Mouse (Mus musculus): ENCODE measurements around the gene Trpm8. TPM values are rescaled to one million over a fixed set of nuclear protein-coding genes. Genes with fewer than 3 reads are reported as not detected.

Gene Trpm8
- polyA plus RNA-seq, 1 experiment from 2014 or later: not detected

DNA sequence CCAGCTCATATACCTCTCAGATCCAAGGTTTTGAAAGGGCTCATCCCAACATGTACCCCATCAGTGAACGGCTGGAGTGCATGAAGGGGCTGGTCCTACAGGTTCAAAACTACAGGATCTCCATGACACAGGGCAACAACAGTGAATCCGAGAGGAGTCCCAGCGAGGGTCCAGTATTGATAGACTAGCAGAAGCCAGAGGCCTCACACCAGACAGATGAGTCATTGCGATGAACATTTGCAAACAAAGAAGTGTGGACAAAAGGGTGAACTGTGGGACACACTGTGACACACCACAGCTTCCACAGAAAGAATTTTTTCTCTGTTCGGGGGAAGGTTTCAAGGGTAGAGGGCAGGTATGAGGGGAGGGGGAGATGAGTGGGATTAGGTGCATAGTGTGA is 115.9 kb downstream of the Trpm8 start:
- Histone ChIP-seq H3K9ac (ENCODE audit: low read length) (no peak overlapping the region), H3K36me3 (ENCODE audit: control insufficient read depth, insufficient read depth, low read length) (no peaks in the 10 kb centered on the region), H3K4me2 (ENCODE audit: low read depth) (no peak overlapping the region), H3K4me3 (ENCODE audit: low read depth, low read length) (no peak overlapping the region), H3K4me1 (ENCODE audit: control insufficient read depth, insufficient read depth, low read length) (no peaks in the 10 kb centered on the region), H3K9me3 (ENCODE audit: control insufficient read depth, low read length) (no peaks in the 10 kb centered on the region), H3K27me3 (ENCODE audit: control insufficient read depth, insufficient read depth, low read length) (no peaks in the 10 kb centered on the region), H3K27ac (ENCODE audit: low read depth, low read length) (no peak overlapping the region)
- ATAC-seq (ENCODE audit: insufficient read depth, low FRiP score, low TSS enrichment) (no peak), DNase-seq (ENCODE audit: low spot score) (no peak)
- WGBS: 87% methylated on average over 5 of the region's 5 CpGs

DNA sequence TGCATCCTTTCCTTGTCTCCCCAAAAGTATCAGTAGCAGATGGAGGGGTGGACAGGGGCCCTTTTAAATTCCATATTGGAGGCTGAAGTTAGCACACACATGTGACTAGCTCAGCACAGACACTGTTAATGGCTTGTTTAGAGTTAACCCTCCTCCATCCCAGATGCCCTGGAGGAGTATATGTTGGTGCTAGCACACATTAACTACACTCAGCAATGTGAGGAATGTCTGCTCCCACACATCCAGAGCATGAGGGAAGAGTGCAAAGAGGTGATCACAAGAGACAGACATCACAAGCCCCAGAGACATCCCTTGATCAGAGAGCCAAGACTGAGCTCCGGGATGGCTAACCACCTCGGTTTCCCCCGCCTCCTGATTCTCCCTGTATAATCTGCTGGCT is 125.9 kb downstream of the Trpm8 start:
- WGBS: 72% methylated on average over 3 of the region's 3 CpGs
- DNase-seq (ENCODE audit: low spot score) (no peak), ATAC-seq (ENCODE audit: insufficient read depth, low FRiP score, low TSS enrichment) (no peak)
- no peak overlapping the region for H3K27ac ChIP-seq (ENCODE audit: low read depth, low read length)
- no peak overlapping the region for H3K4me3 ChIP-seq (ENCODE audit: low read depth, low read length)
- no peaks in the 10 kb centered on the region for H3K36me3 ChIP-seq (ENCODE audit: control insufficient read depth, insufficient read depth, low read length)
- no peak overlapping the region for H3K4me2 ChIP-seq (ENCODE audit: low read depth)
- H3K9ac ChIP-seq (ENCODE audit: low read length): no peak overlapping the region
- H3K9me3 ChIP-seq (ENCODE audit: control insufficient read depth, low read length): no peaks in the 10 kb centered on the region
- H3K4me1 ChIP-seq (ENCODE audit: control insufficient read depth, insufficient read depth, low read length): no peaks in the 10 kb centered on the region
- H3K27me3 ChIP-seq (ENCODE audit: control insufficient read depth, insufficient read depth, low read length): no peaks in the 10 kb centered on the region

DNA sequence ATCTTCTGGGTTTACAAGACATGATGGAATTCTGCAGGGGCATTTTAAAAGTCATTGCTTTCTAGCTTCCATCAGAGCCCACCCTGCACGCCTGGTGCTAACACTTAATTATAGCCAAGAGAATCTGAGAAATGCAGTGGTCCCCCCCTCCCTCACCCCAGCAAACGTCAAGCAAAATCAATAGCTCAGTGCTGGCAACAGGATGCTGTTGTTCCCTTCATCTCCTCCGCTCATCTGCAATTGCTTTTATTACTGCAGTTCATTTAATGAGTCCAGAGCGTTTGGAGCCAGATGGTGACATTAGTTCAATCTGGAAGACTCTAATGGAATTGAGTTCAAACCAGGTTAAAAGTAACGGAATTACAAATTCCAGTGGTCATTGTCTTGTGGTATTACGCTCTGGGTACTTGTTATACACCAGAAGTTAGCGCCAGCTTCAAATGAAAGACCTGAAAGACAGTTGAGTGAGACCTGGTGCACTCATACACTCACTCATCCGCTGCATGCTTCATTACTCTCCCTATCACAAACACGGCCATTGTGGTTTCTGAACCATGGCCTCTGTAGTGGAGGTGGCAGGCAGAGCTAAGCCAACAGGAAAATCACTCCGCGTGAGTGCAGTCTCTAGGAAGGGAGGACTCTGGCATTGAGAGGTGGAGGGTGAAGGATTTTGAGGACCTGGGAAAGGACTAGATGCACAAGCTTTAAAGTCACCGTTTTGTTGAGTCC is 128.8 kb downstream of the Trpm8 start:
- ATAC-seq (ENCODE audit: insufficient read depth, low FRiP score, low TSS enrichment) (no peak), DNase-seq (ENCODE audit: low spot score) (no peak)
- no peak overlapping the region for H3K4me2 ChIP-seq (ENCODE audit: low read depth)
- H3K9me3 ChIP-seq (ENCODE audit: control insufficient read depth, low read length): no peaks in the 10 kb centered on the region
- H3K27me3 ChIP-seq (ENCODE audit: control insufficient read depth, insufficient read depth, low read length): no peaks in the 10 kb centered on the region
- no peak overlapping the region for H3K4me3 ChIP-seq (ENCODE audit: low read depth, low read length)
- no peaks in the 10 kb centered on the region for H3K36me3 ChIP-seq (ENCODE audit: control insufficient read depth, insufficient read depth, low read length)
- 61% methylated on average over 12 of the region's 12 CpGs for WGBS
- no peak overlapping the region for H3K27ac ChIP-seq (ENCODE audit: low read depth, low read length)
- no peak overlapping the region for H3K9ac ChIP-seq (ENCODE audit: low read length)
- H3K4me1 ChIP-seq (ENCODE audit: control insufficient read depth, insufficient read depth, low read length): no peaks in the 10 kb centered on the region

DNA sequence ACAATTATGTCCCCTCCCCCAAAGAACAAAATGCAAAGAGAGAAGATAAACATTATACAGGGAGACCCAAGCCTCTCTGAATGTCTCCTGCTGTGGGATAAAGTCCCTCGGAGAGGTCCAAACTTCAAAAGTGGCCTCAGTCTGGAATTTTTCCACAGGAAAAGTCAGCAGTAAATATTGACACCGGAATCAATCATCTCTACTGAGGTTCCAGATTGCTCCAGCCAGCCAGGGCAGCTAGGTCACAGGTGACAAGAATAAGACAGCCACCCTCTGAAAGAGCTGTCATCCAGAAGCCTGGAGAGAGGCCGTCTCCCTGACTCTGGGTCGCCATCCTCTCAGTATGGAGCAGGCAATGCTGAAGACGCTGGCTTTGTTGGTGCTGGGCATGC is 129.3 kb downstream of the Trpm8 start, which contains the start of gene Spp2:
Spp2 (plus strand) TSS at position 155 of the 392 bp plus-strand sequence.
- Histone ChIP-seq H3K27me3 (ENCODE audit: control insufficient read depth, insufficient read depth, low read length) (no peaks in the 10 kb centered on the region), H3K4me1 (ENCODE audit: control insufficient read depth, insufficient read depth, low read length) (no peaks in the 10 kb centered on the region), H3K4me3 (ENCODE audit: low read depth, low read length) (no peak within 1 kb of the TSS), H3K4me2 (ENCODE audit: low read depth) (no peak within 1 kb of the TSS), H3K36me3 (ENCODE audit: control insufficient read depth, insufficient read depth, low read length) (no peaks in the 10 kb centered on the region), H3K9ac (ENCODE audit: low read length) (no peak within 1 kb of the TSS), H3K9me3 (ENCODE audit: control insufficient read depth, low read length) (no peaks in the 10 kb centered on the region), H3K27ac (ENCODE audit: low read depth, low read length) (no peak within 1 kb of the TSS)
- DNase-seq (ENCODE audit: low spot score): no peak
- ATAC-seq (ENCODE audit: insufficient read depth, low FRiP score, low TSS enrichment): no peak
- 76% methylated on average over 5 of the region's 5 CpGs for WGBS

DNA sequence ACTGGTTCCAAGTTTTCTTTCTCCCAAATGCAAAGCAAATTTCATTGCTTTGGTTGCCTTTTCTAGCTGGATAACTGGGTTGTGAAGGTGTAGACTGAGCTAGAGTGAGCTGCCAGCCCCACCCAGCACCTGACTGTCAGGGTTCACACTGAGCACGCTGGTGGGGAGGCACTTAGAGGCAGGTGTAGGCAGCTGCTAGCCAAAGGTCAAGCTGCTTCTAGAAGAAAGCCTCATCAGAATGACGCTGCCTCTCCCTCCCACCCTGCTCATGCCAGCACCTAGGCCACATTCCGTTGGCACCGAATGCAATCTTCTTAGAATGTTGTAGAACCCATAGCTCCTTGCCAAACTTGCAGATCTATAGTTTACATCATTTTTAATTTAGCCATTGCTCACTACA is 130.9 kb downstream of the Trpm8 start:
- no peaks in the 10 kb centered on the region for H3K4me1 ChIP-seq (ENCODE audit: control insufficient read depth, insufficient read depth, low read length)
- no peaks in the 10 kb centered on the region for H3K27me3 ChIP-seq (ENCODE audit: control insufficient read depth, insufficient read depth, low read length)
- H3K27ac ChIP-seq (ENCODE audit: low read depth, low read length): no peak overlapping the region
- H3K36me3 ChIP-seq (ENCODE audit: control insufficient read depth, insufficient read depth, low read length): no peaks in the 10 kb centered on the region
- H3K4me2 ChIP-seq (ENCODE audit: low read depth): no peak overlapping the region
- WGBS: 90% methylated on average over 4 of the region's 4 CpGs
- no peak overlapping the region for H3K4me3 ChIP-seq (ENCODE audit: low read depth, low read length)
- H3K9me3 ChIP-seq (ENCODE audit: control insufficient read depth, low read length): no peaks in the 10 kb centered on the region
- DNase-seq (ENCODE audit: low spot score) (no peak), ATAC-seq (ENCODE audit: insufficient read depth, low FRiP score, low TSS enrichment) (no peak)
- H3K9ac ChIP-seq (ENCODE audit: low read length): no peak overlapping the region

DNA sequence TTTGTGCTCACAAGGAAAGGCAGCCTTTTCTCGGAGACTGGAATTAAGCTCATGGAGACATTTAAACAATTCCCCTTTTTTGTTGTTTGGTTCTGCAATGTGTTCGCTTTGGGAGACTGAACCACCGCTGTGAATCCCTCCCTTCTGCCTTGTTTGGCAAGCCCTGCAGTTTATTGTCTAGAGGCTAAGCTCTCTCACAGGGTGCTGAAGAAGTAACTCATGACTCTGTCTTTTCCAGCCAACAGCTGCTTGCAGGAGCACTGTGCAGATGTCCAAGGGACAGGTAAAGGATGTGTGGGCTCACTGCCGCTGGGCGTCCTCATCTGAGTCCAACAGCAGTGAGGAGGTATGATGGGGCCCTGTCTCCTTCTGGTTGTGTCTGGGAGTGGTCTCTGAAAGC is 134.6 kb downstream of the Trpm8 start:
- no peak overlapping the region for H3K27ac ChIP-seq (ENCODE audit: low read depth, low read length)
- DNase-seq (ENCODE audit: low spot score) (no peak), ATAC-seq (ENCODE audit: insufficient read depth, low FRiP score, low TSS enrichment) (no peak)
- no peaks in the 10 kb centered on the region for H3K9me3 ChIP-seq (ENCODE audit: control insufficient read depth, low read length)
- 70% methylated on average over 5 of the region's 5 CpGs for WGBS
- no peak overlapping the region for H3K4me2 ChIP-seq (ENCODE audit: low read depth)
- H3K9ac ChIP-seq (ENCODE audit: low read length): no peak overlapping the region
- H3K4me3 ChIP-seq (ENCODE audit: low read depth, low read length): no peak overlapping the region
- H3K4me1 ChIP-seq (ENCODE audit: control insufficient read depth, insufficient read depth, low read length): no peaks in the 10 kb centered on the region
- H3K36me3 ChIP-seq (ENCODE audit: control insufficient read depth, insufficient read depth, low read length): no peaks in the 10 kb centered on the region
- H3K27me3 ChIP-seq (ENCODE audit: control insufficient read depth, insufficient read depth, low read length): no peaks in the 10 kb centered on the region

DNA sequence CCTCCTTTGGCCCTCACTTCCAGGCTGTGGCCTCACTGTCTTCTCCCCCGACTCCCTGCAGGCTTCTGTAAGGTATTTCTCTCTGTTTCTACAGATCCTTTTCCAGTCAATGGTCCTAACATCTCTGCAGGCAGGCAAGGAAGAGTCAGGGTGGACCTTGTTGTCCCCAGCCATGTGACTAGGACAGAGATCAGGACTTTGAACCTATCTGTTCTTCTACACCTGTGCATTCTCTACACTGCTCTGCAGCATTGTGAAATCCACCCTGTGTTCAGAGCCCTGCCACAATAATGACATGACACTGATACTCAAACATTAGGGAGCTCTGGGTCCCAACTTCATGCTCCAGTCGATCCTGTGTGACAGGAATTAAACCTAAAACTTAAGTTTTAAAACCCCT is 141.5 kb downstream of the Trpm8 start:
- DNase-seq (ENCODE audit: low spot score) (no peak), ATAC-seq (ENCODE audit: insufficient read depth, low FRiP score, low TSS enrichment) (no peak)
- Histone ChIP-seq H3K4me1 (ENCODE audit: control insufficient read depth, insufficient read depth, low read length) (no peaks in the 10 kb centered on the region), H3K4me2 (ENCODE audit: low read depth) (no peak overlapping the region), H3K27ac (ENCODE audit: low read depth, low read length) (no peak overlapping the region), H3K9ac (ENCODE audit: low read length) (no peak overlapping the region), H3K36me3 (ENCODE audit: control insufficient read depth, insufficient read depth, low read length) (no peaks in the 10 kb centered on the region), H3K9me3 (ENCODE audit: control insufficient read depth, low read length) (no peaks in the 10 kb centered on the region), H3K4me3 (ENCODE audit: low read depth, low read length) (no peak overlapping the region), H3K27me3 (ENCODE audit: control insufficient read depth, insufficient read depth, low read length) (no peaks in the 10 kb centered on the region)
- WGBS: 86% methylated on average over 2 of the region's 2 CpGs

DNA sequence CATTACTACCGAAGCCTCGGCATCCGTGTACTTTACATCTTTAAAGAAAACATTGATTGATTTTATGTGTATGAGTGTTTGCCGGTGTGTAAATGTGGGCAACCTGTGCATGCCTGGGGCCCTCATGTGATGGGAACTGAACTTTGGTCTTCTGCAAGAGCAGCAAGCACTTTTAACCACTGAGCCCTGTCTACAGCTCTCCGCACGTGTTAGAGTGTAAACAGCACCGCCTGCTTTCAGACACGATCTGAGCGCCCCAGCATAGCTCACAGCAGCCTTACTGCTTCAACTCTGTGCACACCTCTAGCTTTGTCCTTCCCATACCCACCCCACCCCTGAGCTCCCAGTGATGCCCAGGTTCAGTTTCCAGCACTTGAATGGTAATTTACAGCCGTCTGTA is 144.6 kb downstream of the Trpm8 start:
- Histone ChIP-seq H3K4me3 (ENCODE audit: low read depth, low read length) (no peak overlapping the region), H3K27me3 (ENCODE audit: control insufficient read depth, insufficient read depth, low read length) (no peaks in the 10 kb centered on the region), H3K4me1 (ENCODE audit: control insufficient read depth, insufficient read depth, low read length) (no peaks in the 10 kb centered on the region), H3K9ac (ENCODE audit: low read length) (no peak overlapping the region), H3K27ac (ENCODE audit: low read depth, low read length) (no peak overlapping the region), H3K9me3 (ENCODE audit: control insufficient read depth, low read length) (no peaks in the 10 kb centered on the region), H3K36me3 (ENCODE audit: control insufficient read depth, insufficient read depth, low read length) (no peaks in the 10 kb centered on the region), H3K4me2 (ENCODE audit: low read depth) (no peak overlapping the region)
- ATAC-seq (ENCODE audit: insufficient read depth, low FRiP score, low TSS enrichment): no peak
- WGBS: 84% methylated on average over 10 of the region's 10 CpGs
- DNase-seq (ENCODE audit: low spot score): no peak

DNA sequence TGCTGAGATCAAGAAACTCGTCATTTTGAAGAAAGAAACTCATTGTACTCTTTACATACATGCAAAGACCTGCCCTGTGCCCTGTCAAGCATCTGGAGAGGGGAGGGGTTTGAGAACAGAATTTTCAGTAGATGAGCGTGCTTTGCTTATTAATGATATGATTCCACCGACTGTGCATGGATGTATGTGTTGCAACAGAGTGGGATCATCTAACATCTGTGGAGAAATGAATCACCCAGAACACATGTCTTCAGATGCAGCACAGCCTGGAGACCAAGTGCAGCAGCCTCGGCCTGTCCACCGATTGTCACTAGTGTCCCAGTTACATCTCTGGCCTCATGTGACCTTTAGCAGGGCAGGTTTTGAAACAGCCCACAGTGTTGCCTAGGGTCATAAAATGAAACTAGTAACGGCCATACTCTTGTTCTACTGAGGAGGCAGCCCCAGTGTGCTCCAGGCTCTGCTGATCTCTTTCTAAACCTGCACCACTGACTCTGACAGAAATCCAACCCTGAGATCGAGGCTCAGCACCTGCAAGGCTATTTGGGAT is 145.5 kb downstream of the Trpm8 start:
- H3K4me1 ChIP-seq (ENCODE audit: control insufficient read depth, insufficient read depth, low read length): no peaks in the 10 kb centered on the region
- H3K4me2 ChIP-seq (ENCODE audit: low read depth): no peak overlapping the region
- no peak for ATAC-seq (ENCODE audit: insufficient read depth, low FRiP score, low TSS enrichment)
- H3K27ac ChIP-seq (ENCODE audit: low read depth, low read length): no peak overlapping the region
- H3K4me3 ChIP-seq (ENCODE audit: low read depth, low read length): no peak overlapping the region
- no peaks in the 10 kb centered on the region for H3K27me3 ChIP-seq (ENCODE audit: control insufficient read depth, insufficient read depth, low read length)
- H3K9ac ChIP-seq (ENCODE audit: low read length): no peak overlapping the region
- 70% methylated on average over 7 of the region's 7 CpGs for WGBS
- H3K36me3 ChIP-seq (ENCODE audit: control insufficient read depth, insufficient read depth, low read length): no peaks in the 10 kb centered on the region
- no peak for DNase-seq (ENCODE audit: low spot score)
- no peaks in the 10 kb centered on the region for H3K9me3 ChIP-seq (ENCODE audit: control insufficient read depth, low read length)

Measured in neural tube, embryonic 11.5 days (tissue).